Mouse (Mus musculus) macrophage (primary cell): Measurements from ENCODE around the gene Igf1r. TPM values are rescaled to one million over a fixed set of nuclear protein-coding genes. Genes with fewer than 3 reads are reported as not detected.

Experiments
- H3K27ac ChIP-seq: fragments of 350-480 bp; formaldehyde crosslinking; 2 replicates; pipeline ENCODE4 v1.9.0; 2021
- H3K36me3 ChIP-seq: fragments of 350-480 bp; formaldehyde crosslinking; 2 replicates; pipeline ENCODE4 v1.9.0; 2021; ENCODE audit errors: inconsistent target
- H3K4me3 ChIP-seq: fragments of 350-480 bp; formaldehyde crosslinking; 2 replicates; pipeline ENCODE4 v1.9.0; 2021; ENCODE audit errors: inconsistent target
- H3K79me2 ChIP-seq: fragments of 350-480 bp; formaldehyde crosslinking; 2 replicates; pipeline ENCODE4 v1.9.0; 2021; ENCODE audit errors: inconsistent target
- WGBS: methylation state at CpG from one replicate; pipeline ENCODE4 v1.1.7; 2026; ENCODE audit warnings: inconsistent platforms; ENCODE audit not compliant: missing documents; 5-methylcytosine and 5-hydroxymethylcytosine counted together
- polyA plus RNA-seq: library from polyadenylated mRNA; stranded (reverse); fragments of 250-400 nt; gene quantifications from 3 replicates; pipeline ENCODE4 v1.2.4, GENCODE M21; 2018; ENCODE audit warnings: inconsistent platforms

The Igf1r gene
- polyA plus RNA-seq, 1 experiment from 2014 or later = 3.2 TPM

DNA sequence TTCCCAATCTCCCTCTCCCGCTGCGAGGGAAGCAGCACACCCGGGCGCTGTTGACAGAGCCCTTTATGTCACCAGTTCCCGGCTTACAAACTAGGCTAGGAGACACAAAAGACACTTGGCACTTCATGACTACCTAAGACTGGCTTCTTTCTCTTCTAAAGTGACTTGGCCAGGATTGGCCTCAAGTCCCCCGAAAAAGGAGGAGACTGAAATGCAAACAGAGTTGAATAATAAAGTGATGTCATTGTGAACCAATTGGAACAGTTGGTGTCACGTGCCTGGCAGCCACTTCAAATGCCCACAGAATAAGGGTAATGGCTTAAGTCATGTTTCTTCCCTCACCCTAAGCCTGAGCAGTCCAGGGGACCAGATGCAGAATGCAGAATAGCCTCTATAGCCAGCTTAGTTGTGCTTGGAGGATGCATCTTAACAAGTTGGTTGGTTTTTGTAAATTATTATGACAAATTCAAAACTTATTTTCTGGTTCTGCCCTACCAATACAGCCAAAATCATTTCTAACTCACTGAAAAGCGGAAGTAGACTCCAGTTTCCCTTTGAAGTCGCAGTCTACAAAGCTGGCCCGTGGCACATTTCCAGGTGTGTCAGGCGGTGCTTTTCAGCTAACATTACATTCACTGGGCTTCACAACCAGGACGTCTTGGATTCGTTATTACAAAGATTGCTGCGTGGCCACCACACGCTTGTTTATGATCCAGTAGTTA, 150.0 kb downstream of the Igf1r start:
- Histone ChIP-seq H3K36me3 (no peaks in the 10 kb centered on the region), H3K79me2 (no peaks in the 10 kb centered on the region), H3K4me3 (no peak overlapping the region), H3K27ac (no peak overlapping the region)
- WGBS = 38% methylated on average over 15 of the region's 15 CpGs

DNA sequence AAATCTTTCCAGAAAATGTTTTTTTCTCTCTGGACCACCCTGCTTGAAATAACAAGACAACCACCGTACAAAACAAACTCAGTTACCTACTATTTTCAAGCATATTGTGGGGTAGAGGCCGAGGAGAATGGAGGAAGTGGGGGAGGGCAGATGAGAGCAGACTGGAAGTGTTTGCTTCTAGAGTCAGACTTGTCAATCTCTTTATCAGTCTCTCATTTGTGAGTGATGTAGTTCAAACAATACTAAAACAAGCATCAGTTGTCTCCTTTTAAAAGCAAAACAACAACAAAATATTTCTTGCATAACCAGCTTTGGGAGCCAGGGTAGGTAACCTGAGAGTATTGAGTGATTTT, 150.5 kb downstream of the Igf1r start:
- Histone ChIP-seq H3K79me2 (no peaks in the 10 kb centered on the region), H3K36me3 (no peaks in the 10 kb centered on the region), H3K27ac (no peak overlapping the region), H3K4me3 (no peak overlapping the region)
- 4% methylated on average over 2 of the region's 2 CpGs for WGBS

DNA sequence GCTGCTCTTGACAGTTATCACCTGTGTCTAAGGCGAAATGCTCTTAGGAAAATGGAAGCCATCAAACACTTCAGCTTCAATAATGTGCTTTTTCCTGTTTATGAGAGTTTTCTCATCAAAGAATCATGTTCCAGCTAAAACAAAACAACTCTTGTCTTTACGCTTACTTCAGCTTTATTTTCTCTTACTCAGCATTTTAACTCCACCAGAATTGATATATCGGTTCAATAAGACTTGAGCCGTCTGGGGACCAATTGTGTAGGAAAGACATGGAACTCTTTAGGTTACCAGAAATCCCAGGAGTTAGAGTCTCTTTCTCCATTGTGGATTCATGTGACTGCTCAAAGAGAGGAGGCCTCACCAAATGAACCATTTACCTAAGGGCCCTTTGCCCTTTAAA, 158.9 kb downstream of the Igf1r start:
- WGBS = 94% methylated on average over 4 of the region's 4 CpGs

DNA sequence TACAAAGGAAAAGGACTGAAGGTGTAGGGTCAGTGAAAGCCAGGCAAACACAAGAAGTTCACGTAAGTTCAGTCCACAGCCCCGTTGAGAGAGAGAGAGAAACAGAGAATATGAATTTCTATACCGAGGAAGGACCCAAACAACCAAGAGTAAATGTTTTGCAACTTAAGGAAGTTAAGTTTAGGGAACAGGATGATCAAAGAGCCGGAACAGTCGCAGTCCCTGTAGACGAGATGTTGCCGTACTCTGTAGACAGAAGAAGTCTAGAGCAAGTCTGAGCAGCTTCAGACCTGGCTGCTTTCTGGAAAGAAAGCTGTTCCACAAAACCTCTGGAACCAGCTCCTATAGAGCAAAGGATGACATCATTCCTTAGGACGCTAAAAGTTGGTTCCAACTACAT, 160.0 kb downstream of the Igf1r start:
- Histone ChIP-seq H3K79me2 (no peaks in the 10 kb centered on the region), H3K4me3 (no peak overlapping the region), H3K36me3 (no peaks in the 10 kb centered on the region), H3K27ac (no peak overlapping the region)
- WGBS = 18% methylated on average over 8 of the region's 8 CpGs

More for the DNA sequence above, 158.9 kb downstream of the Igf1r start:
- no peaks in the 10 kb centered on the region for H3K36me3 ChIP-seq
- no peak overlapping the region for H3K27ac ChIP-seq
- no peaks in the 10 kb centered on the region for H3K79me2 ChIP-seq
- no peak overlapping the region for H3K4me3 ChIP-seq

DNA sequence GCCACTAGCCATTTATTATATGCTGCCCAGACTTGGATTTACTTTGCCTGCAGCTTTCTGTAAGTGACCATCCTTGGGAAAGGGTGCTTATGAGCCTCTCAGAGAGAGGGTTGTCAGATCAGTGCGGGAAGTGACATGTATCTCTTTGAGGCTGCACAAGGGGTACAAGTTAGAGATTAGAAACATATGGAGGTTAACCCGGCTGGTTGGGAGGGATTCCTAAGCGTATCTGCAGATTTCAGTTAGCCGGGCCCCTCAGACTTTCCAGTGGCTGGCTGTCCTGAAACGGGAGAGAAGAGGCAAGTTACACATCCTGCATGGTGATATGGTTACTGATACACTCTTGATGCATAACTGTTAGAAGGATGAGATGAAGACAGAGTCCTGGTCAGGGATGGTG, 161.7 kb downstream of the Igf1r start:
- no peak overlapping the region for H3K4me3 ChIP-seq
- H3K27ac ChIP-seq = no peak overlapping the region
- H3K36me3 ChIP-seq = no peaks in the 10 kb centered on the region
- H3K79me2 ChIP-seq = no peaks in the 10 kb centered on the region
- 98% methylated on average over 5 of the region's 5 CpGs for WGBS

DNA sequence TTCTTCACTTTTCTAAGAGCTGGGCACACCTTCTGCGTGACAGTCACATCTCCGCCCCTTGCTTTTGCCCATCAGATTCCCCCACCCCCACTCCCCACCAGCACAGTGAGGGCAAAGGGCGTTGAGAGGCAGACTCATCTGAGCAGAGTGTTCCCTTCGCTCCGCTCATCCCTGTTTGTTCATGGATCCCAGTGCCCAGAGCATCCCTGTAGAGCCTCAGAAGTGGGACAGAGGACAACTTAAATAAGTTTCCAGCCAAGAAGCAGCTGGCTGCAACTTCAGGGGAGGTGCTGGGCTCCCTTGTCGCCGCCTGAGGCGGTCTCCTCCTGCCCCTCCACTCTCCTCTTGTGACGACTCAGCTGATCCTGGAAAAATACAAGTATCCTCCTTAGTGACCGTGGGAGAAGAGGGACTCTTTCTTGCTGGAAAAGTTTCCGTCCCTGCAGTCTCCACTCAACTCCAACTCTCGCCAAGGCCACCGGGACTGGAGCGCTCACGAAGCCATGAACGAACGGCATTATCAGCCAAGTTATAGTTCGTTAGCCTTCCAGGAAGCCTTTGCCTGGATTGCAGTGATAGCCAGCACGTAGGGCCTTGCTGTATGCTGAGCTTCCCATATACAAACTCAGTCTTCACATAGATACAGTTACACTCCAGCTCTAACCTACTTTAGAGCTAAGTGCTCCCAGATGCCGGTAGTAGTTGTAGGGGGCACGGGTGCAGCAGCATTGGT, 162.5 kb downstream of the Igf1r start:
- H3K27ac ChIP-seq = no peak overlapping the region
- no peaks in the 10 kb centered on the region for H3K79me2 ChIP-seq
- no peaks in the 10 kb centered on the region for H3K36me3 ChIP-seq
- H3K4me3 ChIP-seq = no peak overlapping the region
- WGBS = 96% methylated on average over 21 of the region's 21 CpGs

DNA sequence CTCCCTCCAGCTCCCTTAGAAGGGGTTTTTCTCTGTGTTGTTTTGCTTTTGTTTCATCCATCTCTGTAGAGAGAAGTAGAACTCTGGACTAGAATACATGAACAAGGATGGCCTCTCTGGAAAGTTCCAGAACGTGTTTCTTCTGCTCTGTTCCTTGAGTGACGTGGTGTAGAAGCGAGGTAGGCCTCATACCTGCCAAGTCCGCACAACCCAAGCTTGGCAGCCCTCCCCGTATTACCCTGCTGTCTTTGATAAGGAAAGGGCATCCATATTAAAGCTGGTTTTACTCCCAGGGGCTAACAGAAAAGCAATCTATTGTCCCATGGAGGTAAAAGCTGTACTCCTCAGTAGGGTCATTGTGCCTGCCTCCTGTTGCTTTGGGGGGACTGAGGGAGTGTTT, 164.9 kb downstream of the Igf1r start:
- 96% methylated on average over 4 of the region's 5 CpGs for WGBS
- no peaks in the 10 kb centered on the region for H3K36me3 ChIP-seq
- H3K4me3 ChIP-seq = no peak overlapping the region

DNA sequence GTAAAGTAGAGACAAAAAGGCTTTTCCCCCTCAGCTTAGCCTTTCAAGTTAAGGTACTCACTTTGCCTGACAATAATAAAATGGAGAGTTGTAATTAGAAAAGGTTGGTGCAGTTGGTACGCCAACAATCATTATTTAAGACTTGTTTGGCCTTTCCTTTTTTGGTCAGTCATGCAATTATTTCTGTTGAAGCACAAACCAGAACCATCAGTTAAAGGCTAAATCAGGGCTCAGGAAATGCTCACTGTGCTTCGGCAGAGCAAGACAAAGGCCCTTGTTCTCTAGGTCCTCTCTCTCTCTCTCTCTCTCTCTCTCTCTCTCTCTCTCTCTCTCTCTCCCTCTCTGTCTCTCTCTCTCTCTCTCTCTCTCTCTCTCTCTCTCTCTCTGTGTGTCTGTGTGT, 165.4 kb downstream of the Igf1r start:
- WGBS = 71% methylated on average over 2 of the region's 2 CpGs
- no peaks in the 10 kb centered on the region for H3K36me3 ChIP-seq
- H3K27ac ChIP-seq = no peak overlapping the region

More for the DNA sequence above, 164.9 kb downstream of the Igf1r start:
- Histone ChIP-seq H3K79me2 (no peaks in the 10 kb centered on the region), H3K27ac (no peak overlapping the region)

DNA sequence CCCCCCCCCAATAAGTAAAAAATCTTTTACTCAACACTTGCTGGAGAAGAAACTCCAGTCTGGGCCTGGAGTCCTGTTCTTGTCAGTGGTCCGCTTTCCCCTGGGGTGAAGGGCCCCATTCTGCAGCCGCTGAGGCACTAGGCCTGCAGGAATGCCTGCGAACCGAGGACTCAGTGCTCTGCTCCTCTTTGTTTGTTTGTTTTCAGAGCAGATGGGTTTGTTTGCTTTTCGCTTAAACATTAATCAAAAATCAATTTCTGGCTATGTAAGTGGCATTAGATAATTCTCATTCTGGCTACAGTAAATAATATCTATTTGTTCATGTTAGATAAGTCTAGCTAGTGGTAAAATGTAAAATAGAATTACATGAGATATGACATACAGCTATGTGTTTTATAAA, 167.0 kb downstream of the Igf1r start:
- H3K27ac ChIP-seq = no peak overlapping the region
- WGBS = 96% methylated on average over 5 of the region's 5 CpGs
- no peaks in the 10 kb centered on the region for H3K79me2 ChIP-seq
- H3K4me3 ChIP-seq = no peak overlapping the region
- H3K36me3 ChIP-seq = no peaks in the 10 kb centered on the region

More for the DNA sequence above, 165.4 kb downstream of the Igf1r start:
- H3K4me3 ChIP-seq = no peak overlapping the region
- no peaks in the 10 kb centered on the region for H3K79me2 ChIP-seq

DNA sequence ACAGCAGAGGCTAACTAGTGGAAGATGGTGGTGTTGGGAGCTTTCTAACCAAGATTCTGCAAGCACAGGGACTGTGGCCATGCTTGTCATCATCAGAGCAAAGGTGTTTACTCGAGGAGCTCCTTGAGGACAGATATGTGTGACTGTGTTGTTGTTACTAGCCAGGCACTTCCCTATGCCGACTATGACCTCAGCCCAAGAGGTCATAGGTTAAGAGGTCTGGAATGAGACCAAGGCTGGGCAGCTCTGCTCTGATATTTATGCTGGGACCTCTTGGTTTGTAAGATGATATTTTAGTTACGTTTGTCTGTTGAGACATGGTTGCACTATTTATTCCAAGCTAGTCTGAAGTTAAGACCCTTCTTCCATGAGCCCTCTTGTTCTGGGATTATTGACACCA, 169.8 kb downstream of the Igf1r start:
- Histone ChIP-seq H3K27ac (no peak overlapping the region), H3K4me3 (no peak overlapping the region), H3K36me3 (no peaks in the 10 kb centered on the region), H3K79me2 (no peaks in the 10 kb centered on the region)
- 97% methylated on average over 3 of the region's 3 CpGs for WGBS

DNA sequence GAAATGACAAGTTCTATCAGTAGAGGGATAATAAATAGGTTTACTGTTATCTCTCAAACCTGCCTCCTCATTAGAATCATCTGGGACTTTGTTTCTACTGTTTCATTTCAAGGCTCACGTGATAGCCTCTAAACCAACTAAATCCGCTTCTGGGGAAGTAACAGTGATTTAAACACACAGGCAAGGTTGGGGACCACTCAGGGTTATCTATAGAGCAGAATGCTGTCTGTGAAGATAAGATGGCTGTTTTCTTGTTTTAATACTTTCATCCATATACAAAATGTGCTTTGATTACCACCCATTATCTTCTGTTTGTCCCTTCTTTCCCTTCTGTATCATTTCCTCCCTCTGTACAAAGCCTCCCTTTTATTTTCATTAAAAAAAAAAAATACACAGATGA, 172.7 kb downstream of the Igf1r start:
- Histone ChIP-seq H3K4me3 (no peak overlapping the region), H3K79me2 (no peaks in the 10 kb centered on the region), H3K36me3 (no peaks in the 10 kb centered on the region), H3K27ac (no peak overlapping the region)
- WGBS = 96% methylated on average over 2 of the region's 2 CpGs

DNA sequence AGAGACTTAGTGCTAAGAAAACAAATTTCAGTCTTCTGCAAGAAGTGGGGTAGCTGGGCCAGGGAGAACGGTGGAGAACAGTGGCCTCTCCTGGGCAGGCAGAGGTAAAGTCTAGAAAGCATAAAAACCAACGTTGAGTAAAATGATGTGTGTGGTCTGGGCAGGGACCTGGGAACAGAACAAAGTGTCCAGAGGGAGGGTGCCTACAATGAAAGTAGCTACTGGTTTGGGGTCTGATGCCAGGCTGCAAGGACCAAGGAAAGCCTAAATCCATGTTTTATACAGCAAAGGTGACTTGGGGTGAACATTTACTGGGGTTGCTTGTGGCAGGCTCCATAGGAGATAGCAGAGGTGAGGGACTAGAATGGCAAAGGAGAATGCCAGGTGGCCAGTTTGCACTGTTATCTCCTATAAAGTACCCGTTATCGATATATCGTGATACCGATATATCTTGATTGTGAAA, 175.2 kb downstream of the Igf1r start:
- H3K79me2 ChIP-seq = no peaks in the 10 kb centered on the region
- no peaks in the 10 kb centered on the region for H3K36me3 ChIP-seq
- no peak overlapping the region for H3K4me3 ChIP-seq
- 35% methylated on average over 6 of the region's 6 CpGs for WGBS
- no peak overlapping the region for H3K27ac ChIP-seq

DNA sequence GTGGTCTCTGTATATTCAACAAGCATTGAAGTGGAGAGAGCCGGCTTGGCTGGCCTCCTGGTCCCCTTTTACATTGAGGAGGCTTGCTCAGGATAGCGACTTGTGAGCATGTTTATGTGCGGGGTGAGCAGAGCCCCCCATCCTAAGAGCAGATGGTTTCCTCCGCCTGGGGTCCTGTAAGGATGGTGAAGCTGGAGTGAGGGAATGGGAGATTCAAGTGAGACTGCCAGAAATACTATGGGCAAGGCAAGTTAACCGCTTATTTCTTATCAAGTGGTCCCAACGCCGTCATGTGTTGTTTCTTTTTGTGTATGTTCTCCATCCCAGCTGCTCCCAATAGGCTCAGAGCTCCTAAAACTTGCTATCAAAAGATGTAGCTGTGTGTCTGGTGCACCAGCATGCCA, 175.6 kb downstream of the Igf1r start:
- H3K27ac ChIP-seq = no peak overlapping the region
- no peak overlapping the region; the same call in 1 of the 2 replicates for H3K4me3 ChIP-seq
- no peaks in the 10 kb centered on the region for H3K79me2 ChIP-seq
- no peaks in the 10 kb centered on the region for H3K36me3 ChIP-seq
- 47% methylated on average over 7 of the region's 7 CpGs for WGBS

DNA sequence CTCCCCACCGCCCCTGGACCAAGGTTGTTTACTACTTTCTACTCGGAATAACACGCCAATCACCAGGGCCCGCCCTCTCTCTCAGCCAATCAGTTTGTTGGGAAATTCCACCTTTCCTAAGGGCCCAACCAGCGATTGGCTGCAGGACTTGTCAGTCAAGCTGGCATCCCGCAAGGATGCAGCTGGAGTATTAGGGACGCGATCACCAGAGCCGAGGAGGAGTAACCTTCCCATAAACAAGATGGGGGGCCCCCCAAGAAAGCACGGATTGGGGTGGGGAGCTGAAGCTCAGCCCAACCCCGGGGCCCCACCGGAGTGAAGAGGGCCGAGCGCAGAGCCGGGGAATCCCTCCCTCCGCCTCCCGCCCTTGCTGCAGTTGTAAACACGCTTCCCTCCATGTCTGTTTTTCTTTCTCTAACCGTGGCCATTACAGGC, 176.5 kb downstream of the Igf1r start:
- Histone ChIP-seq H3K36me3 (no peaks in the 10 kb centered on the region), H3K79me2 (no peaks in the 10 kb centered on the region), H3K4me3 (peak overlapping the region; percentile 75), H3K27ac (peak overlapping the region; percentile 48)
- WGBS = 0% methylated on average over 19 of the region's 19 CpGs

DNA sequence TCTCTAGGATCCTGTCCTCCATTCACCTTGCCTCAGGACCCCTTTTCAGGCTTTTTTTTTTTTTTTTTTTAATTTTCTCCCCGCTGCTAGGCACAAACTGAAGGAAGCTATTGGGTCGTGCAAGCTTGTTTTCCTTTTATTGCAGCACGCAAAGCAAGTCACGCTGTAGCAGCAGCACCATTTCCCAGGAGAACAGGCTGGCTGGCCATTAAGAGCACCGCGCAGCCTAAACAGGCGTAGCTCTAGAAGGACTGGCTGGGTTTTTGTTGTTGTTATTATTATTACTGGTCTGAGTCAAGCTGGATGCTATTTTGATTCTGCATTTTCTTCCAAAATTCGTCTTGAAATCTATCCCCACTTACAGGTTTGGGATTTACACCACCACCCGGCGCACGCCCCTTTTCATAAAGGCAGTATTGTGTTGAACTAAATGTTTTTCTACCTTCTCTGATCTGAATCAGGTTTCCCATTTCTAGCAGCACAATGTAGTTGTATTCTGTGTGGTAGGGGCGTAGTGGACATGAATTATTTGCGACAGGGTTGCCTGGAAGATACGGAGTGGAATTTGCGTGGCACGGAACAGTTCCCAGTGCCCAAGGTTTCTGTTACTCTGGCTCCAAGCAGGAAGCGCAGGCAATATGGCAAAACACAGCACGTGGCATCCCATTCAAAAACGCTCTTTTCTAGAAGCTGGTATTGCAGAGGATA, 177.1 kb downstream of the Igf1r start:
- WGBS = 0% methylated on average over 19 of the region's 19 CpGs
- Histone ChIP-seq H3K79me2 (no peaks in the 10 kb centered on the region), H3K4me3 (peak overlapping the region; percentile 75), H3K27ac (peak overlapping the region; percentile 48), H3K36me3 (no peaks in the 10 kb centered on the region)
